Mouse (Mus musculus): Measurements from ENCODE around the gene Dlg2. TPM values are rescaled to one million over a fixed set of nuclear protein-coding genes. Genes with fewer than 3 reads are reported as not detected.

Dlg2 gene
- polyA plus RNA-seq, 1 experiment = not detected

GRCm38 (mm10) chr7:90927441-90927840, 451.0 kb downstream of the Dlg2 start:
- H3K4me3 ChIP-seq (ENCODE audit: insufficient read depth, low read length) = no peak overlapping the region

GRCm38 (mm10) chr7:90940726-90941125, 464.3 kb downstream of the Dlg2 start:
- Histone ChIP-seq H3K4me3 (ENCODE audit: insufficient read depth, low read length) (no peak overlapping the region), H3K27ac (ENCODE audit: insufficient read depth, low read depth, low read length) (no peak overlapping the region), H3K4me1 (ENCODE audit: control insufficient read depth, insufficient read depth, low read length) (no peaks in the 10 kb centered on the region)
- no peak for TF ChIP-seq CTCF (IDR thresholded peaks at IDR 0.05; ENCODE audit: low read depth, low read length)
- TF ChIP-seq POLR2A (IDR thresholded peaks at IDR 0.05; ENCODE audit: borderline replicate concordance, low read depth, low read length) = no peak

More at GRCm38 (mm10) chr7:90927441-90927840, 451.0 kb downstream of the Dlg2 start:
- no peak overlapping the region for H3K27ac ChIP-seq (ENCODE audit: insufficient read depth, low read depth, low read length)
- no peaks in the 10 kb centered on the region for H3K4me1 ChIP-seq (ENCODE audit: control insufficient read depth, insufficient read depth, low read length)
- TF ChIP-seq POLR2A (IDR thresholded peaks at IDR 0.05; ENCODE audit: borderline replicate concordance, low read depth, low read length) = no peak
- TF ChIP-seq CTCF (IDR thresholded peaks at IDR 0.05; ENCODE audit: low read depth, low read length) = no peak

GRCm38 (mm10) chr7:90947073-90947472, 470.6 kb downstream of the Dlg2 start:
- TF ChIP-seq POLR2A (IDR thresholded peaks at IDR 0.05; ENCODE audit: borderline replicate concordance, low read depth, low read length) (no peak), CTCF (IDR thresholded peaks at IDR 0.05; ENCODE audit: low read depth, low read length) (no peak)
- no peaks in the 10 kb centered on the region for H3K4me1 ChIP-seq (ENCODE audit: control insufficient read depth, insufficient read depth, low read length)
- no peak overlapping the region for H3K27ac ChIP-seq (ENCODE audit: insufficient read depth, low read depth, low read length)
- no peak overlapping the region for H3K4me3 ChIP-seq (ENCODE audit: insufficient read depth, low read length)

- H3K4me1 ChIP-seq (ENCODE audit: control insufficient read depth, insufficient read depth, low read length) = no peaks in the 10 kb centered on the region
- TF ChIP-seq POLR2A (IDR thresholded peaks at IDR 0.05; ENCODE audit: borderline replicate concordance, low read depth, low read length) (no peak), CTCF (IDR thresholded peaks at IDR 0.05; ENCODE audit: low read depth, low read length) (no peak)
- H3K4me3 ChIP-seq (ENCODE audit: insufficient read depth, low read length) = no peak overlapping the region
- no peak overlapping the region for H3K27ac ChIP-seq (ENCODE audit: insufficient read depth, low read depth, low read length)
Measured at GRCm38 (mm10) chr7:90949212-90949611, 472.7 kb downstream of the Dlg2 start.

- TF ChIP-seq CTCF (IDR thresholded peaks at IDR 0.05; ENCODE audit: low read depth, low read length) = no peak
- no peak for TF ChIP-seq POLR2A (IDR thresholded peaks at IDR 0.05; ENCODE audit: borderline replicate concordance, low read depth, low read length)
- Histone ChIP-seq H3K4me1 (ENCODE audit: control insufficient read depth, insufficient read depth, low read length) (no peaks in the 10 kb centered on the region), H3K27ac (ENCODE audit: insufficient read depth, low read depth, low read length) (no peak overlapping the region), H3K4me3 (ENCODE audit: insufficient read depth, low read length) (no peak overlapping the region)
Measured at GRCm38 (mm10) chr7:90977241-90977640, 500.8 kb downstream of the Dlg2 start.

GRCm38 (mm10) chr7:90982069-90982468, 505.6 kb downstream of the Dlg2 start:
- TF ChIP-seq POLR2A (IDR thresholded peaks at IDR 0.05; ENCODE audit: borderline replicate concordance, low read depth, low read length) (no peak), CTCF (IDR thresholded peaks at IDR 0.05; ENCODE audit: low read depth, low read length) (no peak)
- Histone ChIP-seq H3K27ac (ENCODE audit: insufficient read depth, low read depth, low read length) (no peak overlapping the region), H3K4me1 (ENCODE audit: control insufficient read depth, insufficient read depth, low read length) (no peaks in the 10 kb centered on the region), H3K4me3 (ENCODE audit: insufficient read depth, low read length) (no peak overlapping the region)

- Histone ChIP-seq H3K4me1 (ENCODE audit: control insufficient read depth, insufficient read depth, low read length) (no peaks in the 10 kb centered on the region), H3K27ac (ENCODE audit: insufficient read depth, low read depth, low read length) (no peak overlapping the region), H3K4me3 (ENCODE audit: insufficient read depth, low read length) (no peak overlapping the region)
- no peak for TF ChIP-seq CTCF (IDR thresholded peaks at IDR 0.05; ENCODE audit: low read depth, low read length)
- TF ChIP-seq POLR2A (IDR thresholded peaks at IDR 0.05; ENCODE audit: borderline replicate concordance, low read depth, low read length) = no peak
Measured at GRCm38 (mm10) chr7:91010655-91011054, 534.2 kb downstream of the Dlg2 start.

GRCm38 (mm10) chr7:91044998-91045741, 568.7 kb downstream of the Dlg2 start:
- Histone ChIP-seq H3K4me1 (ENCODE audit: control insufficient read depth, insufficient read depth, low read length) (no peaks in the 10 kb centered on the region), H3K4me3 (ENCODE audit: insufficient read depth, low read length) (no peak overlapping the region), H3K27ac (ENCODE audit: insufficient read depth, low read depth, low read length) (no peak overlapping the region)
- no peak for TF ChIP-seq POLR2A (IDR thresholded peaks at IDR 0.05; ENCODE audit: borderline replicate concordance, low read depth, low read length)
- TF ChIP-seq CTCF (IDR thresholded peaks at IDR 0.05; ENCODE audit: low read depth, low read length) = no peak

GRCm38 (mm10) chr7:91045742-91046098, 569.2 kb downstream of the Dlg2 start:
- Histone ChIP-seq H3K4me3 (ENCODE audit: insufficient read depth, low read length) (no peak overlapping the region), H3K4me1 (ENCODE audit: control insufficient read depth, insufficient read depth, low read length) (no peaks in the 10 kb centered on the region), H3K27ac (ENCODE audit: insufficient read depth, low read depth, low read length) (no peak overlapping the region)
- TF ChIP-seq CTCF (IDR thresholded peaks at IDR 0.05; ENCODE audit: low read depth, low read length) (no peak), POLR2A (IDR thresholded peaks at IDR 0.05; ENCODE audit: borderline replicate concordance, low read depth, low read length) (no peak)

- no peak overlapping the region for H3K27ac ChIP-seq (ENCODE audit: insufficient read depth, low read depth, low read length)
- TF ChIP-seq POLR2A (IDR thresholded peaks at IDR 0.05; ENCODE audit: borderline replicate concordance, low read depth, low read length) (no peak), CTCF (IDR thresholded peaks at IDR 0.05; ENCODE audit: low read depth, low read length) (no peak)
- H3K4me1 ChIP-seq (ENCODE audit: control insufficient read depth, insufficient read depth, low read length) = no peaks in the 10 kb centered on the region
- H3K4me3 ChIP-seq (ENCODE audit: insufficient read depth, low read length) = no peak overlapping the region
Measured at GRCm38 (mm10) chr7:91063297-91064040, 587.0 kb downstream of the Dlg2 start.

Data from bone marrow macrophage, adult 2 months (primary cell).